Mouse (Mus musculus): ENCODE measurements around the gene Crygb.

DNA sequence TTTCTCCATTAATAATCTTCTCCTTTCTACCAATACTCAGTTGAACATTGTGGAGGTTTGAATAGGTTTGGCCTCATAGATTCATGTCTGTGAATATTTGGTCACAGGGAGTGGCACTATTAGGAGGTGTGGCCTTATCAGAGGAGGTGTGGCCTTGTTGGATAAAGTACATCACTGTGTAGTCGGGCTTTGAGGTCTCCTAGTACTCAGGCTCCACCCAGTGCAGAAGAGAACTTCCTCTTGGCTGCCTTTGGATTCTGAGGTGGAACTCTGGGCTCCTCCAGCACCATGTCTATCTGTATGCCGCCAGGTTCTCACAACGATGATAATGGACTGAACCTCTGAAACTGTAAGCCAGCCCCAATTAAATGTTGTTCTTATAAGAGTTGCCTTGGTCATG lies 14.9 kb upstream of the Crygb start:
- TF ChIP-seq CTCF (IDR thresholded peaks at IDR 0.05) (no peak), EP300 (IDR thresholded peaks at IDR 0.05) (no peak)

Data from lung, postnatal 0 days (tissue).